ENCODE assay signal across 23 mouse cellular contexts in the genomic region with DNA sequence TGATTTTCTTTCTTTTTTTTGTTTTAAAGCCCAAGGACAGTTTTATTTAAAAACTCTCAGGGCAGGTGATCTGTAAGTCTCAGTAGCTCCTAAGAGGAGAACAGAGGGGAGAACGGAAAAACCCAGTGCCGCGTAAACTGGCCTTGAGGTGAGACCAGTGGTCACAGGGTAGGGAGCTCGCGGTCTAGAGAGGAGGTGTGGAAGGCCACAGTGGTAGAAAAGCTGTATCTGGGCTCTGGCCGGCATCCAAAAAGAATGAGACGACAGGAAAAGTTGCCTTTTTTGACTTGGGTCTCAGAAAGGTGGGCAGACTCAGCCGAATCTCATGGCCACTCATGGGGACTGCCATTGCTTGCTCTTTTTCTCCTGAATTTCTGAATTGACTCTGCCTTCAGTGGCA. TPM values are rescaled to one million over a fixed set of nuclear protein-coding genes. Genes with fewer than 3 reads are reported as not detected.
DNase-seq lines count a peak whose midpoint lies in the region; ATAC-seq lines count a peak whose summit lies in the region.
"Had no signal": no experiment of that assay in that cellular context is flagged by ENCODE, and none has a peak within 500 bp of the region (broad histone marks: within the 10 kb centered on the region; RNA-seq: fewer than 3 reads in every experiment).

No protein-coding gene starts in this region.

- WGBS in hindbrain, embryonic 12.5 days, result over 99% methylated on average over 8 of the region's 8 CpGs

- no peak overlapping the region for H3K9ac ChIP-seq in hindbrain, embryonic 12.5 days
- H3K9ac ChIP-seq: forebrain, postnatal 0 days; heart, embryonic 12.5 days; heart, embryonic 15.5 days; hindbrain, embryonic 15.5 days had no signal

- ATAC-seq in common myeloid progenitor, adult 5-6 weeks (replicated peaks; ENCODE audit: low read depth, poor library complexity, severe bottlenecking), result peak; percentile 55; the same call in 1 of the 2 replicates
- no peak for ATAC-seq in hindbrain, embryonic 12.5 days (ENCODE audit: low FRiP score)
- no peak for ATAC-seq in granulocyte monocyte progenitor cell, adult 5-6 weeks (replicated peaks; ENCODE audit: poor library complexity, severe bottlenecking)
- ATAC-seq: CD4-positive, CD25-positive, alpha-beta regulatory T cell, adult 4 months; forebrain, embryonic 14.5 days; forebrain, postnatal 0 days; intestine, postnatal 0 days had no signal

- H3K9me3 ChIP-seq in hindbrain, embryonic 12.5 days (replicated peaks), result no peaks in the 10 kb centered on the region
- H3K9me3 ChIP-seq: forebrain, embryonic 10.5 days; heart, embryonic 12.5 days; heart, embryonic 15.5 days; hindbrain, embryonic 15.5 days had no signal

- H3K4me1 ChIP-seq in hindbrain, embryonic 12.5 days, result no peaks in the 10 kb centered on the region
- H3K4me1 ChIP-seq: forebrain, embryonic 10.5 days; heart, embryonic 12.5 days; heart, embryonic 15.5 days; hindbrain, embryonic 15.5 days had no signal

- peak; percentile 59 for DNase-seq in adrenal gland, adult 2 months
- no peak for DNase-seq in adrenal gland, adult 18-20 months (ENCODE audit: low spot score in 2 of 2)
- DNase-seq in adrenal gland, postnatal 14 days, result peak; percentile 54
- DNase-seq in embryo, embryonic 11 days, result no peak
- DNase-seq: cerebellum, adult 11 months; cerebellum, adult 2 months; cerebellum, adult 9-11 months; forebrain, postnatal 0 days; gastrocnemius, postnatal 14 days; heart, adult 18-20 months; heart, postnatal 36 days had no signal

- H3K4me2 ChIP-seq in hindbrain, embryonic 12.5 days (replicated peaks), result no peak overlapping the region
- H3K4me2 ChIP-seq: heart, embryonic 12.5 days; heart, embryonic 15.5 days; hindbrain, embryonic 15.5 days had no signal

- H3K4me3 ChIP-seq in hindbrain, embryonic 12.5 days, result no peak overlapping the region
- H3K4me3 ChIP-seq: forebrain, embryonic 10.5 days; gastrocnemius, adult 2 months; heart, embryonic 12.5 days; heart, embryonic 15.5 days; hindbrain, embryonic 15.5 days had no signal

- peaks cover 88% of the 10 kb centered on the region for H3K36me3 ChIP-seq in hindbrain, embryonic 12.5 days

- H3K27me3 ChIP-seq in hindbrain, embryonic 12.5 days, result no peaks in the 10 kb centered on the region
- H3K27me3 ChIP-seq: heart, embryonic 12.5 days; heart, embryonic 15.5 days; hindbrain, embryonic 15.5 days had no signal

- H3K27ac ChIP-seq in hindbrain, embryonic 12.5 days, result no peak overlapping the region
- H3K27ac ChIP-seq: forebrain, embryonic 10.5 days; gastrocnemius, adult 2 months; heart, embryonic 15.5 days; hindbrain, embryonic 15.5 days had no signal

RNA-seq across cellular contexts. Expression of gene Anp32e, which starts 9.2 kb away (rescaled TPM):
- total RNA-seq in adrenal gland, adult 2 months (2021), result 10 to 100 TPM; 81.0 to 98.6 TPM
- 5.8 and 7.4 TPM in 2 replicates for polyA plus RNA-seq in adrenal gland, adult 2 months (2012; rRNA removed)
- total RNA-seq in adrenal gland, adult 18-20 months (2021), result 100 to 1,000 TPM in 1 of 2 experiments, 10 to 100 TPM in 1; 92.2 to 101 TPM
- total RNA-seq in adrenal gland, postnatal 14 days (2021), result 94.6 and 102 TPM in 2 replicates
- total RNA-seq in common myeloid progenitor, adult 5-6 weeks (2017), result 560 and 574 TPM in 2 replicates
- 265 and 297 TPM in 2 replicates for polyA plus RNA-seq in hindbrain, embryonic 12.5 days (2016; fragmentation: Nextera tagmentation; extraction: Ambion mirVana)
- 159 and 191 TPM in 2 replicates for total RNA-seq in granulocyte monocyte progenitor cell, adult 5-6 weeks (2014; fragmentation: Nextera tagmentation)
- 445 and 523 TPM in 2 replicates for total RNA-seq in granulocyte monocyte progenitor cell, adult 5-6 weeks (2017)

RNA-seq across cellular contexts. Expression of gene Car14, which starts 33.7 kb away (rescaled TPM):
- total RNA-seq in adrenal gland, adult 2 months (2021), result 1 to 10 TPM; 1.7 to 7.3 TPM
- polyA plus RNA-seq in adrenal gland, adult 2 months (2012; rRNA removed), result 1.0 and 1.2 TPM in 2 replicates
- 1 to 10 TPM; 1.1 to 3.6 TPM for total RNA-seq in adrenal gland, adult 18-20 months (2021)
- total RNA-seq in adrenal gland, postnatal 14 days (2021), result 20.1 and 20.3 TPM in 2 replicates
- total RNA-seq in common myeloid progenitor, adult 5-6 weeks (2017), result not detected in 2 replicates
- polyA plus RNA-seq in hindbrain, embryonic 12.5 days (2016; fragmentation: Nextera tagmentation; extraction: Ambion mirVana), result 12.8 and 13.8 TPM in 2 replicates
- total RNA-seq in granulocyte monocyte progenitor cell, adult 5-6 weeks (2014; fragmentation: Nextera tagmentation), result not detected in 2 replicates
- not detected in 2 replicates for total RNA-seq in granulocyte monocyte progenitor cell, adult 5-6 weeks (2017)
- polyA plus RNA-seq: C2C12 had no signal

RNA-seq across cellular contexts. Expression of gene Aph1a, which starts 44.4 kb away (rescaled TPM):
- total RNA-seq in adrenal gland, adult 2 months (2021), result 100 to 1,000 TPM in 1 of 2 experiments, 10 to 100 TPM in 1; 76.0 to 135 TPM
- 789 and 930 TPM in 2 replicates for polyA plus RNA-seq in adrenal gland, adult 2 months (2012; rRNA removed)
- 100 to 1,000 TPM; 103 to 120 TPM for total RNA-seq in adrenal gland, adult 18-20 months (2021)
- total RNA-seq in adrenal gland, postnatal 14 days (2021), result 165 and 175 TPM in 2 replicates
- 32.3 and 40.9 TPM in 2 replicates for total RNA-seq in common myeloid progenitor, adult 5-6 weeks (2017)
- polyA plus RNA-seq in hindbrain, embryonic 12.5 days (2016; fragmentation: Nextera tagmentation; extraction: Ambion mirVana), result 32.4 and 36.8 TPM in 2 replicates
- total RNA-seq in granulocyte monocyte progenitor cell, adult 5-6 weeks (2014; fragmentation: Nextera tagmentation), result 67.0 and 69.0 TPM in 2 replicates
- 31.8 and 42.8 TPM in 2 replicates for total RNA-seq in granulocyte monocyte progenitor cell, adult 5-6 weeks (2017)

RNA-seq across cellular contexts. Expression of gene BC028528, which starts 46.4 kb away (rescaled TPM):
- total RNA-seq in adrenal gland, adult 2 months (2021), result 10 to 100 TPM; 13.0 to 15.2 TPM
- polyA plus RNA-seq in adrenal gland, adult 2 months (2012; rRNA removed), result 1.8 TPM in 2 replicates
- total RNA-seq in adrenal gland, adult 18-20 months (2021), result 10 to 100 TPM; 12.0 to 20.3 TPM
- 21.1 and 32.7 TPM in 2 replicates for total RNA-seq in adrenal gland, postnatal 14 days (2021)
- 43.4 and 62.9 TPM in 2 replicates for total RNA-seq in common myeloid progenitor, adult 5-6 weeks (2017)
- 9.2 and 12.1 TPM in 2 replicates for polyA plus RNA-seq in hindbrain, embryonic 12.5 days (2016; fragmentation: Nextera tagmentation; extraction: Ambion mirVana)
- total RNA-seq in granulocyte monocyte progenitor cell, adult 5-6 weeks (2014; fragmentation: Nextera tagmentation), result 36.7 and 51.1 TPM in 2 replicates
- total RNA-seq in granulocyte monocyte progenitor cell, adult 5-6 weeks (2017), result 57.2 and 65.2 TPM in 2 replicates

RNA-seq across cellular contexts. Expression of gene Ciart, which starts 56.2 kb away (rescaled TPM):
- total RNA-seq in adrenal gland, adult 2 months (2021), result 1 to 10 TPM; 1.6 to 1.9 TPM
- 2.4 and 4.0 TPM in 2 replicates for polyA plus RNA-seq in adrenal gland, adult 2 months (2012; rRNA removed)
- 1 to 10 TPM; 2.1 to 3.2 TPM for total RNA-seq in adrenal gland, adult 18-20 months (2021)
- total RNA-seq in adrenal gland, postnatal 14 days (2021), result 2.6 and 3.9 TPM in 2 replicates
- 14.6 and 18.5 TPM in 2 replicates for total RNA-seq in common myeloid progenitor, adult 5-6 weeks (2017)
- polyA plus RNA-seq in hindbrain, embryonic 12.5 days (2016; fragmentation: Nextera tagmentation; extraction: Ambion mirVana), result 4.0 and 7.7 TPM in 2 replicates
- 2.6 and 4.6 TPM in 2 replicates for total RNA-seq in granulocyte monocyte progenitor cell, adult 5-6 weeks (2014; fragmentation: Nextera tagmentation)
- 0.90 and 4.0 TPM in 2 replicates for total RNA-seq in granulocyte monocyte progenitor cell, adult 5-6 weeks (2017)

Comparison
In these comparisons a context has a peak if more than half of its experiments do, and no peak if none do; other contexts are left out.
1. DNase-seq: peak in adrenal gland, adult 2 months (single experiment) and adrenal gland, postnatal 14 days (single experiment); none in adrenal gland, adult 18-20 months (0 of 2) and embryo, embryonic 11 days (single experiment).